Mouse (Mus musculus): ENCODE data around the gene Fnip2.

DNA sequence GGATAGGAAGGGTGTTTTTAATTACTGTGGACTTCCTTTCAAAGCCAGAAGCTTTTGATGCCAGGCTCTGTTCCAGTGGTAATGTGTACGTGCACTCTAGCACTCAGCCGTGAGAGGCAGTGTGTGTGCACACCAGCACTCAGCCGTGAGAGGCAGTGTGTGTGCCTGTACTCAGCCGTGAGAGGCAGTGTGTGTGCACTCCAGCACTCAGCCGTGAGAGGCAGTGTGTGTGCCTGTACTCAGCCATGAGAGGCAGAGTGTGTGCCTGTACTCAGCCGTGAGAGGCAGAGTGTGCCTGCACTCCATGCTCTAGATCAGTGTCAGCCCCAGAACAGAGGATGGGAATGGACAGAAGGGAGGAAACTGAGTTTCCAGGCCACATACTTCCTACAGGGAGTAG lies 70.9 kb downstream of the Fnip2 start:
- TF ChIP-seq E2F4 (IDR thresholded peaks at IDR 0.05; ENCODE audit: insufficient read depth) (no peak), POLR2A (IDR thresholded peaks at IDR 0.05; ENCODE audit: insufficient read length, low read depth) (no peak), USF1 (IDR thresholded peaks at IDR 0.05; ENCODE audit: low read depth) (no peak), TCF12 (IDR thresholded peaks at IDR 0.05; ENCODE audit: insufficient read depth, poor library complexity, severe bottlenecking) (no peak), CEBPB (IDR thresholded peaks at IDR 0.05; ENCODE audit: insufficient read depth, poor library complexity, severe bottlenecking) (no peak), MAX (IDR thresholded peaks at IDR 0.05; ENCODE audit: low read depth) (no peak), MYOD1 (IDR thresholded peaks at IDR 0.05; ENCODE audit: control insufficient read depth in 1 of 3, insufficient read length in 2 of 3, low read depth in 2 of 3) (no peak)

Data from myocyte (in vitro differentiated cells).